Mouse (Mus musculus) megakaryocyte, embryonic 14.5 days (primary cell): ENCODE data around the gene Sh3bgrl2. TPM values are rescaled to one million over a fixed set of nuclear protein-coding genes. Genes with fewer than 3 reads are reported as not detected.

Experiments used
- H3K27me3 ChIP-seq: replicated peaks from 2 replicates; pipeline ENCODE3; 2012; ENCODE audit warnings: inconsistent platforms
- H3K36me3 ChIP-seq: replicated peaks from 2 replicates; pipeline ENCODE3; 2012; ENCODE audit warnings: low read length, inconsistent platforms, mixed read lengths
- H3K4me1 ChIP-seq: 2 replicates; pipeline ENCODE4 v1.6.1; 2012; ENCODE audit warnings: inconsistent platforms
- H3K4me3 ChIP-seq: replicated peaks from 2 replicates; pipeline ENCODE3; 2012; ENCODE audit warnings: moderate library complexity, mild to moderate bottlenecking, inconsistent platforms
- H3K9me3 ChIP-seq: 2 replicates; pipeline ENCODE4 v1.6.1; 2012; ENCODE audit warnings: inconsistent platforms
- FLI1 ChIP-seq: IDR thresholded peaks from 2 replicates; pipeline ENCODE4 v1.6.1; 2012; ENCODE audit warnings: low read length, inconsistent platforms, mixed read lengths
- GATA1 ChIP-seq: IDR thresholded peaks from 3 replicates; pipeline ENCODE4 v1.6.1; 2012; ENCODE audit warnings: mixed read lengths, low read length, inconsistent platforms, borderline replicate concordance
- polyA plus RNA-seq: library from polyadenylated mRNA; stranded (reverse); fragments of >175 nt; gene quantifications from 2 replicates; pipeline ENCODE4 v1.2.3, GENCODE M21; 2012; ENCODE audit warnings: low replicate concordance; ENCODE audit not compliant: insufficient read depth

The Sh3bgrl2 gene
- polyA plus RNA-seq, 1 experiment, result 3.8 TPM

DNA sequence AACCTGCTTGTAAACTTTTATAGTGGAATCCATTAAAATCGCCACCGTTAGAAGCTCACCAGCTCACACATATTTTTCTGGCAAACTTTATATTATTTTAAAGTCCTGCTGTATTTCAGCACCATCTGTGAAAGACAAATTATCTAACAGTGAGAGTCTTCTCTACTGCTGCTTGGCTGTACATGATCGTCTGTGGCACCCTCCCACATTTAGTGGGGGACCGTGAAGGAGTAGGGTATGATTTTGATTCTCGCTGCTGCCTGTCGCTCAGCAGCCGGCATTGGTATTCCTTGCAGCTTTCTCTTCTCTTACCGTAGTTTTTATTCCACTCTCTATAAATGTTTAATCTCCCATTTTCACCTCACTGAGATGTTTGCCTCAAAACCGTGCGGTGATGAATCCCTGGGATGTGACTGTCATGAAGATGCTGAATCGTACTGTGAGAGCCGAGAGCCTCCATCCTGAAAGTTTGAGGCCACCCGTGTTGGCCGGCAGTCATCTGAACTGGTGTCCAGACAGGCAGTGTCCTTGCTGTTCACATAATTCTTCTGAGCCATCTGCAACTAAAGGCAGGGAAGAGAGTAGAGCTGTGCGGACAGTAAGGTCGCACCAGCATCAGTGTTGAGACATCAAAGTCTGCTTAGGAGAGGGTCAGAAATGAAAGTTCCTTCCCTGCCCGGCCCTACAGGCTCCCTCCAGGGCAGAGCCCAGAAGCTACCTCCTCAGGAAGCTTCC is 38.4 kb downstream of the Sh3bgrl2 start:
- TF ChIP-seq FLI1 (no peak), GATA1 (no peak)
- Histone ChIP-seq H3K9me3 (no peaks in the 10 kb centered on the region), H3K4me3 (no peak overlapping the region), H3K36me3 (peaks cover 77% of the 10 kb centered on the region), H3K27me3 (no peaks in the 10 kb centered on the region), H3K4me1 (peaks cover 35% of the 10 kb centered on the region)

- Histone ChIP-seq H3K27me3 (no peaks in the 10 kb centered on the region), H3K36me3 (peaks cover 75% of the 10 kb centered on the region), H3K9me3 (no peaks in the 10 kb centered on the region), H3K4me1 (peaks cover 29% of the 10 kb centered on the region), H3K4me3 (no peak overlapping the region)
- TF ChIP-seq FLI1, result no peak
- no peak for TF ChIP-seq GATA1
These were observed 39.0 kb downstream of the Sh3bgrl2 start for GRCm38 (mm10) chr9:83587116-83587515.

- Histone ChIP-seq H3K4me3 (no peak overlapping the region), H3K4me1 (peaks cover 12% of the 10 kb centered on the region), H3K36me3 (peaks cover 73% of the 10 kb centered on the region), H3K9me3 (no peaks in the 10 kb centered on the region), H3K27me3 (no peaks in the 10 kb centered on the region)
- TF ChIP-seq GATA1, result no peak
- no peak for TF ChIP-seq FLI1
These were observed 40.9 kb downstream of the Sh3bgrl2 start for GRCm38 (mm10) chr9:83589063-83589462.

DNA sequence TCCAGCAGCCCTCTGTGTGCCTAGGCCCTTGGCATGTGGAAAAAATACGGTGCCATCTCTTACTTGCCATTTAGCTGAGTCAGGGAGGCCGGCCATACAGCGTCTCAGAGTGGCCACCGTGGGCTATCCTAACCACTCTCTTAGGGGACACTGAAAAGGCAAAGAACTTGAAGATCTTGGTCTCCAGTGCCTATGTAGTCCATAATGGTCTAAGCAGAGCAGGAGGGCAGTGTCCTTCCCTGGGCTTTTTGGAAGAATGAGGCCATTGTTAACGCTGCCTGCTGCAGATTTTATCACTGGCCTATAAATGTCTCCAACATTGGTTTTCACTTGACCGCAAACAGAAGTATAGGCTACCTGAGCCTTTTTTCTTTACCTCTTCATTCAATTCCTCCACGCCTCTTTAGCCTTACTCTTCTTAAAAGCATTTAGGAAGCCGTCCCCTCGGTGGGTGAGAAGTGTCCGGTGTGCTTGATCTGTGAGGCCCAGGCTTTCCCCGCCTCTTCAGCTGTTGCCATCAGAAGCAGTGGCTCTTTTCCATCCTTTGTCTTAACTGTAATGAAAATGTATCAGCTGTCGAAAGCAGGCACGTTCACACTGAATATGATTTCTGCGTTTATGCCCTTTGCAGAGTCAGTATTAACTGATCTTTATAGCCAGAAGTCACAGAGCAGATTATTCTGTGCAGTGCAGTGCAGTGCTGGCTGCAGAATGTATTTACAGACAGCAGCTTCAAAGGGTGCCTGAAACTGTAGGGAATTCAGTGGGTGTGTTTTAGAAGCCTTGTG is 41.7 kb downstream of the Sh3bgrl2 start:
- H3K4me1 ChIP-seq, result peaks cover 12% of the 10 kb centered on the region
- TF ChIP-seq GATA1 (no peak), FLI1 (no peak)

GRCm38 (mm10) chr9:83591848-83592456 is 43.8 kb downstream of the Sh3bgrl2 start:
- Histone ChIP-seq H3K36me3 (peaks cover 78% of the 10 kb centered on the region), H3K27me3 (no peaks in the 10 kb centered on the region), H3K4me1 (peaks cover 3% of the 10 kb centered on the region), H3K9me3 (no peaks in the 10 kb centered on the region), H3K4me3 (no peak overlapping the region)
- TF ChIP-seq FLI1 (no peak), GATA1 (no peak)

More for the DNA sequence above, 41.7 kb downstream of the Sh3bgrl2 start:
- Histone ChIP-seq H3K27me3 (no peaks in the 10 kb centered on the region), H3K36me3 (peaks cover 75% of the 10 kb centered on the region), H3K9me3 (no peaks in the 10 kb centered on the region), H3K4me3 (no peak overlapping the region)

DNA sequence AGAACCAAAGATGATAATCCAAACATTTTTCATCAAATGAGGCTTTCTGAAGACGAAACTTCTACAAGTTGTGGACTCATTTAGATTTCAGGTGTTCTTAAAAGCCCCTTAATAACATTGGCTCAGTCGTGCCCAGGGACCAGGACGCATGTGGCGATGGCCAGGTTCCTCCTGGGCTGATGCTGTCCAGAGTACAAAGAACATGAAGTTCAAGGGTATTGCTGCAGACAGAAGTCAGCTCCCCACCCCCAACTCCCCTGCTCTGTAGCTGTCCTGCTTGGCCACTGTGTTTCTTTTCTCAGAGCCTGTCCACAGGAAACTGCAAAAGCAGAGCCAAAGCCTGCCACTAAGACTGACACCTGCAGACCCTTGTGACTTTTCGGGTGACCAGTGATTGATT is 45.7 kb downstream of the Sh3bgrl2 start:
- no peaks in the 10 kb centered on the region for H3K27me3 ChIP-seq

GRCm38 (mm10) chr9:83596132-83596531 is 48.0 kb downstream of the Sh3bgrl2 start:
- peaks cover 85% of the 10 kb centered on the region for H3K36me3 ChIP-seq
- TF ChIP-seq GATA1 (no peak), FLI1 (no peak)
- peaks cover 4% of the 10 kb centered on the region; the same call in 1 of the 2 replicates for H3K4me1 ChIP-seq
- no peak overlapping the region for H3K4me3 ChIP-seq
- no peaks in the 10 kb centered on the region for H3K9me3 ChIP-seq
- H3K27me3 ChIP-seq, result no peaks in the 10 kb centered on the region

More for the DNA sequence above, 45.7 kb downstream of the Sh3bgrl2 start:
- Histone ChIP-seq H3K4me1 (no peaks in the 10 kb centered on the region; the same call in 1 of the 2 replicates), H3K9me3 (no peaks in the 10 kb centered on the region), H3K36me3 (peaks cover 81% of the 10 kb centered on the region), H3K4me3 (no peak overlapping the region)
- no peak for TF ChIP-seq FLI1
- no peak for TF ChIP-seq GATA1

DNA sequence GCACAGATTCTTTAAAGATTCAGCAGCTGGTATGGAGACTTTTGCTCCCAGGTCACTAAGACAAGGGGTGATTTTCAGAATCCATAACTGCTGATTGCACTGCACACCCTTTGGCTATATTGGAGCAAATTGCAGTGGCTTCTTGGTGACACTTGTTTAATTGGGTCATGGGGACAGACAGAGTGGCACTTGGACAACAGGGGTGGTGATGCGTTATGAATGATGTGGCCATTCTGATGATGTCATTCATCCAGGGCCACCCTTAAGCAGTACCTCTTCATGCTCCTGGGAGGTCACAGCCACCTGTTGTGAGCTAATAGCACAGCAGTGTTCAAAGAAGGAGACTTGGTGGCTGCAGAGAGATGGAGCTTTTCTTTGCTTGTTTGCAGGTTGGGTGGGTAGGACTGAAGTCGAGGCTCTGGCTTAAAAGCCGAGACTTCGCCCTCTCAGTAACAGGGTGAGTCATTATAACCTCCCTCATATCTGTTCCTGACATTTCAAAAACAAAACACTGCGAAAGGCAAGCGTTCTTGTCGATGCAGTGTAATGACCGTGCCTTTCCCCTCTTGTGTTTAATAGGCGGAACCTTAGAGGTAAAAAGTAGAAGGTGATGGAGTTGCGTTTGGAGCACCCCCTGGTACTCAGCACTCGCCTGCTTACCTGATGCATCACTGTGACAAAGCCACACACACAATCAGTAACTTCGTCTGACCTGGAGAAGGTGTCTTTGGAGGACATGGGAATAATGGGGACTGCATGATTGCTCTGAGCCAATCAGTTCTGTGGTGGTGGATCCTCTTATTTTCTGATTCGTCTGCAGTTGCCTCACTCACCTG is 48.7 kb downstream of the Sh3bgrl2 start:
- Histone ChIP-seq H3K4me3 (no peak overlapping the region), H3K9me3 (no peaks in the 10 kb centered on the region), H3K27me3 (no peaks in the 10 kb centered on the region), H3K4me1 (peaks cover 4% of the 10 kb centered on the region; the same call in 1 of the 2 replicates), H3K36me3 (peaks cover 89% of the 10 kb centered on the region)
- TF ChIP-seq GATA1, result no peak
- no peak for TF ChIP-seq FLI1

GRCm38 (mm10) chr9:83598047-83598446 is 49.9 kb downstream of the Sh3bgrl2 start:
- peaks cover 81% of the 10 kb centered on the region for H3K36me3 ChIP-seq

More at GRCm38 (mm10) chr9:83598047-83598446, 49.9 kb downstream of the Sh3bgrl2 start:
- H3K4me1 ChIP-seq, result peaks cover 4% of the 10 kb centered on the region; the same call in 1 of the 2 replicates
- TF ChIP-seq FLI1 (no peak), GATA1 (no peak)
- H3K4me3 ChIP-seq, result no peak overlapping the region
- no peaks in the 10 kb centered on the region for H3K27me3 ChIP-seq
- no peaks in the 10 kb centered on the region for H3K9me3 ChIP-seq
